Mouse (Mus musculus) c-Kit-positive CD71-positive TER-119-positive erythroid progenitor cells, embryonic 14.5 days (primary cell): Measurements from ENCODE around the gene Inca1.

ENCODE experiments used
- DNase-seq: peaks from one replicate; pipeline ENCODE4 v3.0.0-alpha.2; 2013; ENCODE audit warnings: low spot score

Inca1 gene

DNA sequence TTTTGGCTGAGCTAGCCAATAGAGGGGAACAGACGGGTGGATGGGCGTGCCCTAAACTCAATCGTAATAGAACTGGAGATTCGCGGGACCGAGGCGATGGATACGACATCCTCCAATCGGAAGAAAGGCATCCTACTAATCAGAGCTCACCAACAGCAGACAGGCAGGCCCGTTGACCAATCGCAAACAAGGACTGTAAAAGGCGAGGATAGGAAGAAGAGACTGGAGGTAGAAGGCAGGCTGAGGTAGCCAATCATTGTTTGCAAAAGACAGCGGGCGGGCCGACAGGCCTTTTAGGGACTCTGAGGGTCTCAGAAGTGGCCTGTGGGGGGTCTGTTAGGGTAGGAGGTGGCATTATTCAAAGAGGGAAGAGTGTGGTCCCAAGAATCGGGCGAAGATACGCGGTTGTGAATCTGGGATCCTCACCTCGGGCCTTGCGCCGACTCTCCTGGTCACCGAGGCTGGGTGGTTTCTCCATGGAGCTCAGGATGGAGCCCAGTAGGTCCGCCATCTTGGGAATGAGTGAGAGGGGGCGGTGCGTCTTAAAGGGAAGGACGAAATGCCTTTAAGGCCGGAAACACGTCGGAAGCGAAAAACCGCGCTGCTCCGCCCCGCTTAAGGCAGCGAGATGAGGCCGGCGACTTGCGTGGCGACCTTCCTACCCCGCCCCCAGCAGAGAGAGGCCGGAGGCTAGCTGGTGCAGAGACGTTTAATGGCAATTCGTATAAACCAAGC, 31.0 kb downstream of the Inca1 start, which contains the start of gene Spag7:
Spag7 (minus strand) TSS at position 646 of the 735 bp plus-strand sequence.
- peak; percentile 99 for DNase-seq

DNA sequence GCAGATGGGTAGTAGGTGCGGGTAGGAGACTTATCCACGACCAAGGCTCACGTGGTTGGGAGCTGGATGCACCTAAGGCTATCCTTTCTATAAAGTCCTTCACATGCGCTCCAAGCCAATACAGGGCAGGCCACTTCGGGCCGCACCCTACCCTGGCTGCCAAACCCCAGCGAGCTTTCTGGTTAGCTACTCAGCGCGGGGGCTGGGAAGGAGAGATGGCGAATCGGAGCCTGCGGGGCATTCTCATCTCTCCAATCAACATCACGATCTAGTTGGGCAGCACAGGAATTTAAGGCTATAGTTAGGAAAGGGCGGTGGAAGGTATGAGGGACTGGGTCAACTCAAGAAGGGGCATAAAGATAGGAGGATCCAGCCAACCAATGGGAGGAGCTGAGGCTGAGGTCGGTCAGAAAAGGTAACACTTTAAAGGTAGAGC, 31.6 kb downstream of the Inca1 start:
- DNase-seq, result no peak

DNA sequence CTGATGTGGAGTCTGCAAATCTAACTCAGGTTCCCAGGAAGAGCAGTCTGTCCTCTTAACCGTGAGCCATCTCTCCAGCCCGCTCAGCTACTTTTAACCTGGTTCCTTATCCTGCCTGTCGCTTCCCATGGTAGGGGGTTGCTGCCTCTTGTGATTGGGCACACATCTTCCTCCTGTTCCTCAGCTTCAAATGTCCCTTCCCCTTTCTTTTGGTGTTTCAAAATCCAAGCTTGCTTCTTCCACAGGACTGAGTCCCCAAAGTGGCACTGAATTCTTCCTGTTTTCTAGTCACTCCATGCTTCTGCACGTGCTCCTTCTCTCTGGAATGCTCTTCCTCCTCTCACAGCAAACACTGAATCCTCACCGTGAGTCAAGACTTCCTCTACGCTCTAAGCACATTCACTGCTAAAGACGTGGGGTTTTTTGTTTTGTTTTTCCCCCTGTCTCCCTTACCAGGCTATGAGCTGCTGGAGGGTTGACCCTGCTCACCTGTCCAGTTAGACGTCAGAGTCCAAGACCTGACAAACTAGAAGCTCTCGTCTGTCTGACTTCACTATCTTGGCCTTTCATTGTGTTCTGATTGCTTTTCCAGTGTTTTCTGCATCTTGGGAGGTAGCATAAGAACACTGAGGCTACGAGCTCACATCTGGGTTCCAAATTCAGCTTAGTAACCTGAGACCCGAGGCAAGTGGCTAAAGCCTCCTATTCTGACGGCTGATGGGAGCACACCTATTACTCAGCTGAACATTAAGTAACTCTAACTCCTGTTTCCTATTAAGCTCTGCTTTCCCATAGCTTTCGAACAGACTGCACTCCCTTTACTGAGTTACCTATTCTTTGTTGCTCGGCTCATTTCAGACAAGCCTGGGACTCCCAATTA, 32.4 kb downstream of the Inca1 start:
- no peak for DNase-seq

DNA sequence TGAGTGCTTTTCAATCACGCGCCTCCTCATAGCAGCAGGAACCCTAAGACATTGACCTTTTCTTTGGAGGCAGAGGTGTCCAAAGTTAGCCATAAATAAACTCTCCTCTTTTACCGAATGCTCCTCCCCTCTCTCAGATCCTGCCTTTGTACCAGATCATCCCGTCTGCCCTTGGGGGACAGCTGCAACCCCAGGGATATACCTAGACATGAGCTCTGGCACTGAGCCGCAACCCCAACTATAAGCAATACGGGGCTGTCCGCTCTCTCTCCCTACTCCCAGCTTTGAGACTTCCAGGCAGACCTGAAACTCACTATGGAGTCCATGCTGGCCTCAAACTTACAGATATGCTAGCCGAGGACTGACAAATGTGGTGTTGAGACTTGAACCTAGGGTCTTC, 33.3 kb downstream of the Inca1 start:
- DNase-seq, result no peak

DNA sequence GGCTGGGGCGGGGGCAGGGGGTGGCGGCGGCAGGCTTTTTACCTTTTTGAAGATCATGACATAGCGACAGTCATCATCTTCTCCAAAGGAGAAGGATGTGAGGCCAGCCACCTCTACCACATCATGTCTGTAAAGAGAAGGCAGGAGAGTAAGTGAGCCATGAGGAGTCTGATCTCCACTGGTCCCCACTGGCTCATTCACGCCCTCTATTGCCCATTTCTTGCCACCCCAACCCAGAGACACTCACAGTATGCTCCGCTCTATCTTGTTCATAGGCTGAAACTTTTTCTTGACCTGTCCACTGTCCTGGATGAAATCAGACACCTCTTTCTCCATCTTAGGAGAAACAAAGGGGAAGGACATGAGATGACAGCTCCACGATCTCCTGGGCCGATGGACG, 35.2 kb downstream of the Inca1 start:
- DNase-seq, result no peak

DNA sequence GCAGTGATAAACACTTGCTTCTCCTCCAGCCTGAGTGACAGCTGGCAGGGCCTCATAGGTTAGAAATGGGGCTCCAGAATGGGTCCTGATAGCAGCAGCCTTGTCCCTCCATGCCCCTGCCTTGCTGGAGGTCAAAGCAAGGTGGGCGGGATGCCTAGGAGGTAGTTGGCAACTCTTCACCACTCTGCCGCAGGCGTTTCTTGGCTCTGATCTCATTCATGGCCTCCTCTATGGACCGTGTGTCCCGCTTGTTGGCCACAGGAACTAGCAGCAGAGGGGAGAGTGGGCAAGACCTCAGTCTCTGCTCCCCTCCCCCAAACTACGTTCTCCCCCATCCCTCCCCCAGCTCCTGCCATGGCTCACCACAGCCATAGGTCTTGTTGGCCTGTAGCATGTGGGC, 36.0 kb downstream of the Inca1 start:
- DNase-seq, result no peak

DNA sequence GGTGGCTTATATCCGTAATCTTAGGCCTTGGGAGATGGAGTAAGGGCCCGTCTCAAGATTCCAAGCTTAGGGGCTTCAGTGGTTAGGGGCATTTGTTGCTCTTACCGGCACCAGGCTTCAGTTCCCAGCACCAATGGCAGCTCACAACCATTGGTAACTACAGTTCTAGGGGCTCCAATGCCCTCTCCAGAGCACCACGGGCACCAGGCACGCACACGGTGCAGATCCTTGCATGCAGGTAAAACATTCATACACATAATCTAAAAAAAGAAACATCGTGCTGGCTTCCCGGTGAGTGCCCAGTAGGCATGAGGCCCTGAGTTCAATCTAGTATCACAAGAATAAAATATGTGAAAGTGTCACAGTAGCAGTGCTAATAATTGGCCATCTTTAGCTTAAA, 36.9 kb downstream of the Inca1 start:
- DNase-seq, result no peak

DNA sequence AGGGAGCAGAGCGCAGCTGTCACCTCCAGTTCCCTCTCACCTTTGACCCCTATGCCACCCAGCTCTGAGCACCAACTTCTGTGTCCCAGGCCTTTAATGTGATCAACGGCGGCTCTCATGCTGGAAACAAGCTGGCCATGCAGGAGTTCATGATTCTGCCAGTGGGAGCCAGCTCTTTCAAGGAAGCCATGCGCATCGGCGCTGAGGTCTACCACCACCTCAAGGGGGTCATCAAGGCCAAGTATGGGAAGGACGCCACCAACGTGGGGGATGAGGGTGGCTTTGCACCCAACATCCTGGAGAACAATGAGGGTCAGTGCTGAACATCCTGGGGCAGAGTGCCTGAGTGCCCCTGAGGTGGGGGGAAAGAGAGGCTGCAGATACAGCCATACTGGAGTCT, 39.4 kb downstream of the Inca1 start:
- DNase-seq, result no peak

DNA sequence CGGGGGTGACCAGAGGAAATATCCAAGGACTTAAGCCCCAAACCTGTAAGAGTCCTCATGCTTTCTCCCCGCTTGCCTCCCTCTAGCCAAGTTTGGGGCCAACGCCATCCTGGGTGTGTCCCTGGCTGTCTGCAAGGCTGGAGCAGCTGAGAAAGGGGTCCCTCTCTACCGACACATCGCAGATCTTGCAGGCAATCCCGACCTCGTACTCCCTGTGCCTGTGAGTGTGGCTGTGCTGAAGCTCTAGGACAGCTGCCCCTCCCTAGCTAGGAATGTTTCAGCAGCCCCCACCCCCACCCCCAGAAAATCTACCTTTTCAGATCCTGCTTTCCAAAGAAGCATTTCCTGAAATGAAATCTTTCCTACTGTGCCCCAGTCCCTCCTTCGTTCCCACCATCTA, 41.0 kb downstream of the Inca1 start:
- DNase-seq, result no peak

DNA sequence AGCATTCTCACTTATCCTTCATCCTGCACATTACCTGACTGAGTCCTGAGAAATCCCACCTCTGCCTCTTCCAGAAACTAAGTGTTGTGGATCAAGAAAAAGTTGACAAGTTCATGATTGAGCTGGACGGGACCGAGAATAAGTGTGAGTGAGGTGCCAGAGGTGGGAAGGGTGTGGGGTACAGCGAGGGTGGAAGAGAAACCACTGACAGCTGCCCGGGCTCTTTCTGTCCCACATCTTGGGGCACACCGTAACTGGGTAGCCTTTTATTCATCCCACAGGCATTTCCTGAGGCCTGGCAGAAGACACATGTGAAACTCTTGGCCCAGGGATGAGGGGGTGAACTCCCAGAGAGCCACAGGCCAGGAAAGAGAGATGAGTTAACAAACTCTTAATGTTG, 41.4 kb downstream of the Inca1 start:
- no peak for DNase-seq

DNA sequence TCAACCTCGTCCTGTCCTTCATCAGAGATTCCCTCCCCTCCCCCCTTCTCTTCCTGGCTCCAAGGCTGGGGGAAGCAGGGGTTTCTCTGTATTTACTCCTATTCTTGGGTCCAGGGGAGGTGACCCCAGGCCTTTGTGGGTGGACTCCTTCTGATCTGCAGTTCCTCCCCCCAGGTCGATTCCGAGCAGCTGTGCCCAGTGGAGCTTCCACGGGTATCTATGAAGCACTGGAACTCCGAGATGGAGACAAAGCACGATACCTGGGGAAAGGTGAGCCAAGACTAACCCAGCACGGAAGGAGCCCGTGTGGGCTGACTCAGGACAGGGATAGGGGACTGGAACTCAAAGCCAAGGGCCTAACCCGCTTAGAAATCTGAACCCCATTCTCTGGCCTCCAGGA, 42.0 kb downstream of the Inca1 start:
- DNase-seq, result no peak

DNA sequence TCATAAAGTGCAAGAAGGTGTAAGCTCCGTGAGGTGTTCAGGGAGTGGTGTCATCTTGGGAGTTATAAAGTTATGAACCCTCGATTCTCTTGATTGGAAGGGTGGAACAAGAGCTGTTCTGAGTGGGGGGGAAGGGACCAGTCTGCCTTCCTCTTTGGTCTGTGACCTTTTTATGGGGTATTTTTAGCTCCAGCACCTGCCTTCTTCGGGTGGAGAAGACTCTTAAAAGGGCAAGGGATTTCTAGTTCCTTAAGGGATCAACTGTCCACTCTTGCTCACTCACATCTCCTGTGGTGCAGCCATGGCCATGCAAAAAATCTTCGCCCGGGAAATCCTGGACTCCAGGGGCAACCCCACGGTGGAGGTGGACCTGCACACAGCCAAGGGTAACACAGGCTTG, 42.4 kb downstream of the Inca1 start:
- no peak for DNase-seq

DNA sequence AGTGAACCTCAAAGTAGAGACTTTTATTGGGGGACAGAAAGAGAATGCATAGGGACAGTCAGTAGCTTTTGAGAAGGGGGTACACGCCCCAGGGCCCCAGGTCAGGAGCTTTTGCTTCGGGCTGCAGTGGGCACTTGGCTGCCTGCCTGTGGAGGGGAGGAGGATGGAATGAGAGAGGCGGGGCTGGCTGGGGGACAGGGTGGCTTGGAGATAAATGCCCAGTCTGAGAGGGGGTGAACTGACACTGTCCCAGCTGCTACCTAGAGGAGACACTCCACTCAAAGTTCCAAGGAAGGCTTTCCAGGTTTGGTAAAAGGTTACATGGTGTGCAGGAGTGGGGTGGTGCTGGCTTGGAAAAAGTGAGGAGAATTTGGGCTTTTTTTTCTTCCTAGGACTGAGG, 43.0 kb downstream of the Inca1 start, which contains the start of gene Eno3:
Eno3 (plus strand) TSS at position 239 of the 400 bp plus-strand sequence.
- DNase-seq, result no peak

DNA sequence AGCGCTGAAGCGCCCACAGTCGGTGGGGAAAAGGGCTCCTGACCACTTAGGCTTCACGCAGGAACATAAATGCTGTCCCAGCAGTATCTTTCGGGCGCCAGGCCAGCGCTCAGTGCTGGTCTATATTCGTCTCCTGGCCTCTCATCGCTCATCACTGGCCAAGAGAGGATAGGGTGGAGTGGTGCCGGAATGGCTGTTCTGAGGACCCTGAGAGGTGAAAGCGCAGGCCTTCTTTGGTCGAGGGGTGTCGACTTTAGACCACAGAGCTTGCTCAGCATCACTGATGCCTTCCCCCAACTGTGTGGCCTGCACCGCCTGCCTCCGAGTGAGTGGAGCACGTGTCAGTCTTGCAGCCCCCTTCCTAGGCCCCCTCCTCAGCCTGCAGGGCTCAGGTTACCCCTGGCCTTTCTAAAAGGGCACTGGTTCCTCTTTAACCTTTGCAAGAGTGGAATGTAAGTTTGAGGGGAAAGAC, 43.5 kb downstream of the Inca1 start:
- no peak for DNase-seq

DNA sequence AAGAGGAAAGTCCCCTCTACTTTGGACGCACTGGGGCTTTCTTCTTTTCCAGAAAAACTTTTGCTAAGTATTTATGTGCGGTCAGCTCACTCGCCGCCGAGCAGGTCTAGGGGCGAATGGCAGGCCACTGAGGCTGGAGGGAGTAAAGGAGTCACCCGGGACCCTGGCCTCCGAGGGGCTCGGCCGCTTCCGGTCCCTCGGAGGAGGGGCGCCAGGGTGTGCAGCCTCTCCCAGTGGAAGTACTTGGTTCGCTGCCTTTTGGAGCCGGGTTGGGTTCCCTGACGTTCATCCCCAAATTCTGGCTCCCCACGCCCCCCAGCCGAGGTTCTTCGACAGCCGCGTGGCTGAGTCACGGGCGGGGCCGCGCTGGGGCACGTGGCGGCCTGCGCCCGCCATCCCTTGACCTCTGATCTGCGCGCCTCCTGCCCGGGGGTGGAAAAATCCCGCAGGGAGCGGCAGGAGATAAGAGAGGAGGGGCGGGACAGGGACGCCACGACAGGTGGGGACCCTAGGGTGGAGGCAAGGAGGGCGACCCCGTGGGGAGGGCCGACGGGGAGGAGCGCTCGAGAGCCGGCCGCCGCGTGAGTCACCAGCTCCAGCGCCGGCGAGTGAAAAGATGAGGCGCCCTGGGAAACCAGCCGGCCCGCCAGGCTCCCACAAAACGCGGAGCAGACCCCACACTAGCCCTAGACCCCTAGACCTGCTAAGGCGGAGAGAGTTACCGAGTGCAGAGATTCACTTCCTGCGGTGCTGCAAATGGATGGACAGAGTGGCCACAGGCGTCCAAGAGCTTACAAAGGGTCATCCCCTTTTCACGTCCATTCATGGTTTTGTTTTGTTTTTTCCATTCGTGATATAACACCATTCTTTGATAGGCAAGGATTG, 44.1 kb downstream of the Inca1 start:
- DNase-seq, result no peak

DNA sequence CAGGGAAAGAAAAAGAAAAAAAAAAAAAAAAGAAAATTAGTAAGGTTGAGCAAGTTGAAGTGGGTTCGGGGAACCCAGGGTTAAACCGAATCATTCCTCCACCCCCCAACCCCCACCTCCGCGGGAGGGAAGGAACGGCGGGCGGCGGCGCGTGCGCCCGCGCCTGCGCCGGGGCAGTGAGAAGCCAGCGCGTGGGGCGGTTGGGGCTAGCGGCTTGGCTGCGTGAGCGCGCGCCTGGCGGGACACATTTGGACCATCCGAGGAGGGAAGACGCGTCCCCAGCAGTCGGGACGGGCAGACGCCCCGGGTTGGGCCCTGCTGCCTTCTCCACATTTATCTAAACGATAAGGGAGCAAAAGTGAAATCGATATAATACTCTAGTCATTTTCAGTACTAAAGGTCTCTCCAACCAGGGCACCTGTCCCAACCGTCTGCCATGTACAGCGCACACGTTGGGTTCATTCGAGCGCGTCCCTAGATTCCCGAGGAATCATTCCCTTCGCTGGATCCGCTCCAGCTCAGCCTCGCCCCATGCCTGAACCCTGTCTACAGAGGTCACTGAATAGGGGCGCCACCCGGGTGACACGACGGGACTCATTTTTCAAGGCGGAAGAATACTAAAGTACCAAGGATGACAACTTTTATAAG, 44.9 kb downstream of the Inca1 start:
- peak; percentile 69 for DNase-seq

DNA sequence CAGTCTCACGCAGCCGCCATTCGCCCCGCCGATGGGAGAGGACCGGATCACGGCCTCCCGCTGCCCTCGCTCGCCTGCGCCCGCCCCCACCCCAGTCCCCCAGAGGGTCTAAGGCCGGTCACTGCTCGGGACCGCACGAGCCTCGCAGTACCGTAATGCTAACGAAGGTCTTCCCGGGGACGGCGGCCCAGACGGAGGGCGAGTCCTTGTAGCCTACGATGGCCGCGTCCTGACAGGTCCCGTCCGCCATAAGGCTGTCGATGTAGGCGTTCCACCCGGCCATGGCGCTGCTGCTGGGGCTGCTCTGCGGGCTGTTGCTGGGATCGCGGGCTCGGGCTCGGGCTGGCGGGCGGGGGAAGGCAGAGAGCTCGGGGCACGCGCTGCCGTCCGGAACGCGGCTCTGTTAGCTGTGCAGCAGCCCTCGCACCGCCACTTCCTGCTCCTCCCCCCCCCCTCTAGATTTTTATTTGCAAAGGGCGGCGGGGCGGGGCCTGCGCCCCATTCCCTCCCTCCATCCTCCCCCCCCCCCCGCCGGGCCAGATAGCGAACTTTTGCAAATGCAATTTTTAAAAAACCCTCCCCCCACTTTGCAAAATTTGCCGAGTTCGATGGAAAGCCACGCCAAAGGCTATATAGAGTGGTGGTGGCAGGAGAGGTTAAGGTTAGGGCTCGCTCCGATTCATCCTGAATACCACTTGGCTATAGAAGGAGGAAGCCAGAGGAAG, 45.6 kb downstream of the Inca1 start, which contains the start of gene Pfn1:
Pfn1 (minus strand) TSS at position 447 of the 725 bp plus-strand sequence.
- peak; percentile 82 for DNase-seq

DNA sequence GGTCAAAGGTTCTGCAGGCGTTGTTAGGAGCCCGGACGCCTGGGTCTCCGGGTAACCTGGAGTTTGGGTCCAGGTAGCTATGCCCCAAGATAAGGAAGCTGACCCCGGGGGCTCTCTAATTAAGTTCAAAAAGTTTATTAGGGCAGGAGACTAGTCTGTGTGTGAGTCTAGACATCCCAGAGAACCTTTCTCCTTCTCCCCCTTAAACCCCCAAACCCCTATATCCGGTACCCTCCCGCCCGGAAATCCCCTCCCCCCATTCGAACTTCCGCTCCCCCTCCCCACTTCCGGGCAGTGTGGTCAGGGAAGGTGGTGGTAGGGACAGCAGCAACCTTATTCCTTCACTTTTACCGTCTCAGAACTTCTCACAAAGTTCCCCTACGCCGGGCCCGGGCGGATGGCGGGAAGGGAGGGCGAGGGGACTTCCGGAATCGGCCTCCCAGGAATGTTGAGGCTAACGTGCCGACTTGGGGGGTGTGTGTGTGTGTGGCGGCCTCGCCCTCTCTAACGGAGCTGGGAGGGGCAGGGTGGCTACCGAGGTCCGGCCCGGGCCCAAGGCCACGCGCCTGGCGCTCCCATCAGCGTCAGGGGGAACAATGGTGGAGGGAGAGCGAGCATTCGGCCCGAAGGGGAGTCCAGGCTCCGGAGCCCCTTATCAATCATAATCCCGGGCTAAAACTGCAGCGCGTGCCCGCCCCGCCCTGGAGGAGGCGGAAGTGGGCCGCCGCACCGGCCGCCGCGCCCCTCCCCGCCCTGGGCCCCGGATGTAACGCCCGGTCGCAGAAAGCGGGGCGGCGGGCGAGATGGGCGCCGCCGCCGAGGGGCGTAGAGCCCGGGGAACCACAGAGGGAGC, 46.4 kb downstream of the Inca1 start:
- peak; percentile 69 for DNase-seq

DNA sequence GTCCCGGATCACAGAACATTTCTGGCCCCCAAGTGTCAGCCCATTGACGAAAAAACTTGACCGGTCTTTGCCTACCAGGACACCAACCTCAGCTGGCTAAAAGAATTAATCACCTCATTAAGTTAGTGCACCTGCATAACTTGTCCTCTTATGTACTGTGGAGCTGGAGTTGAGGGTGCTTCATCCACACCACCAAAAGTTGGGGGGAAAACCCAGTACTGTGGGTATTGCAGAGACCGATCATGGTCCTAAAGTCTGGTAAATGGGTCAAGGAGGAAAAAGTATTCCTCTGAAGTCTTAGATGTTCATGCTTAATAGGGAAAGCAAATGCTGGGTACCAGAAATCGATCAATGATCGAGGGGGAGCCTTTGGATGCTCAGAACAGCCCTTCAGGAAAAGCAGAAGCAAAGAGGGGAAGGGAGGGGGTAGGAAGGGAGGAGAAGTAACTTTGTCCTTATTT, 47.0 kb downstream of the Inca1 start:
- DNase-seq, result no peak
